Mouse (Mus musculus): ENCODE results near the gene Rps18.

- TF ChIP-seq CTCF (IDR thresholded peaks at IDR 0.05; ENCODE audit: borderline replicate concordance, control insufficient read depth, extremely low read depth, insufficient read depth, low read length, poor library complexity) (no peak), POLR2A (IDR thresholded peaks at IDR 0.05; ENCODE audit: control insufficient read depth, extremely low read depth, insufficient read depth, low read length, poor library complexity) (no peak)
These were observed 17.0 kb downstream of the Rps18 start for GRCm38 (mm10) chr17:33938783-33939182.
